Mouse (Mus musculus) gastrocnemius, adult 2 months (tissue): ENCODE results near the gene Arl11. TPM values are rescaled to one million over a fixed set of nuclear protein-coding genes. Genes with fewer than 3 reads are reported as not detected.
"Not testable (repeated sequence)": the region's sequence is repeated elsewhere in the genome, so short reads cannot be mapped to it uniquely, and the experiment has no call there.

Source experiments
- DNase-seq: peaks from one replicate; pipeline ENCODE4 v3.0.0; 2022
- H3K27ac ChIP-seq: fragments of 200-600 bp; 2 replicates; pipeline ENCODE4 v1.8.1; 2022; ENCODE audit warnings: mild to moderate bottlenecking
- H3K4me3 ChIP-seq: fragments of 200-600 bp; 2 replicates; pipeline ENCODE4 v1.8.1; 2022; ENCODE audit warnings: mild to moderate bottlenecking, moderate library complexity
- CTCF ChIP-seq: fragments of 200-600 bp; IDR thresholded peaks from 2 replicates; pipeline ENCODE4 v1.8.1; 2022; ENCODE audit warnings: antibody characterized with exemption, mild to moderate bottlenecking, moderate library complexity
- intact Hi-C: fragments of 180-260 bp; cut with DNase I; formaldehyde crosslinking; loops from one replicate; pipeline ENCODE4 v1.15.1; 2025
- total RNA-seq, 2 experiments: library from RNA; stranded (reverse); gene quantifications; 2 replicates each; pipeline ENCODE4 v1.2.3; 2021

The Arl11 gene
- total RNA-seq, 2 experiments from 2014 or later, result 0.54 to 0.56 TPM

- DNase-seq, result no peak
- intact Hi-C loops, result no loop called here
- Histone ChIP-seq H3K27ac (no peak overlapping the region), H3K4me3 (no peak overlapping the region)
- TF ChIP-seq CTCF, result no peak
Measured at GRCm38 (mm10) chr14:61303969-61304609, 5.5 kb upstream of the Arl11 start.

GRCm38 (mm10) chr14:61310036-61310772 is 651 bp downstream of the Arl11 start:
- TF ChIP-seq CTCF, result no peak
- H3K27ac ChIP-seq, result no peak overlapping the region
- H3K4me3 ChIP-seq, result peak overlapping the region; percentile 32; the same call in 1 of the 2 replicates
- intact Hi-C loops, result no loop called here
- DNase-seq, result no peak

GRCm38 (mm10) chr14:61310963-61311362 is 1.4 kb downstream of the Arl11 start:
- DNase-seq, result peak; percentile 43
- no peak for TF ChIP-seq CTCF
- Histone ChIP-seq H3K27ac (no peak overlapping the region), H3K4me3 (no peak overlapping the region)
- intact Hi-C loops, result no loop called here

GRCm38 (mm10) chr14:61316861-61317260 is 7.3 kb downstream of the Arl11 start:
- peak; percentile 75 for TF ChIP-seq CTCF
- peak; percentile 62 for DNase-seq
- intact Hi-C loops, result no loop called here
- Histone ChIP-seq H3K27ac (no peak overlapping the region), H3K4me3 (no peak overlapping the region)

DNA sequence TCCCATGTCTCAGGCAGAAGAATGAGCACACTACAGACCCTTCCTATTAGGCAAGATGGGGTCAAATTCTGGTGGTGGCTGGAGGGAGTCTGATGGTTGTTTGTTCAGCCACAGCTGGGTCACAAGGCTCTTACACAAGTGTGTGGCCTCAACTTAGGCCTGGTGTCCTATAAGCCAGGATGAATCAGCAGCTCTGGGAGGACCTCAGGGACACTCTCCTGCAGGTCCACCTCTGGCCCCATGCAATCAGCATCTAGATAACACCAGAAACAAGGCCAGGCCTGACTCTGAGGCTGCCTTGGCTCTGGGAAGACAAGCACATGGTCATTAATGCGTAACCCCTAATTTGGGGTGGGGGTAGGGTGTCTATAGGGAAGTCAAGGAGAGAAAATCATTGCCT is 11.2 kb downstream of the Arl11 start:
- TF ChIP-seq CTCF, result no peak
- H3K27ac ChIP-seq, result no peak overlapping the region
- DNase-seq, result no peak
- intact Hi-C loops, result no loop called here
- no peak overlapping the region for H3K4me3 ChIP-seq

DNA sequence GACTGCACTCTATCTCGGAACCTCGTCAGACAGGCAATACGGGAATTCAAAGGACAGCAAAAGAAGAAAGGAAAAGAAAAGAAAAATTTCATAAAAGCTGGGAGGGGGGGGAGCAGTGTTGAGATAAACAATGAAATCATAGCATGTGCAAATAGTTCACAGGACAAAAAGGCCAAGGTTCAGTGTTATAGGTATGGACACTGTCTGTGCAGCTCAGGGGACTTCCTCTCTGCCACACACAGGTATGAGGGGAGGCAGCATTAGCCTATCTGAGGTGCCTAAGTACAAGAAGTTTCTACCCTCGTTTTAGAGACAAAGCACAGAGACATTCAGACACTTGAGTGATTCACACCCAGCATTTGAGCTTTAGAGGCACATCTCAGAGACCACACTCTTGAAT is 11.6 kb downstream of the Arl11 start:
- Histone ChIP-seq H3K4me3 (no peak overlapping the region), H3K27ac (no peak overlapping the region)
- no peak for DNase-seq
- intact Hi-C loops, result no loop called here
- no peak for TF ChIP-seq CTCF

GRCm38 (mm10) chr14:61322740-61323139 is 13.2 kb downstream of the Arl11 start:
- intact Hi-C loops, result no loop called here
- no peak for DNase-seq
- TF ChIP-seq CTCF, result no peak

DNA sequence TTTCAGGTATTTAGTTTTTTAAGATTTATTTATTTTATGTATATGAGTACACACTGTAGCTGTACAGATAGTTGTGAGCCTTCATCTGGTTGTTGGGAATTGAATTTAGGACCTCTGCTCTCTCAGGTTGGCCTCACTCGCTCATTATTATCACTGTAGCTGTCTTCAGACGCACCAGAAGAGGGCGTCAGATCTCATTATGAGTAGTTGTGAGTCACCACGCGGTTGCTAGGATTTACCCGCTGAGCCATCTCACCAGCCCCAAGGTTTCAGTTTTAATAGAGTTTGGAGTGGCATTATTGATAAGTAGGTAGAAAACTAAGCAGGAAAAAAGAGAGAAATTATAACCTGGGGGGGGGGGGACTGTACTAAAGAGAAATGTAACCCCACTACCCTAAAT is 17.5 kb downstream of the Arl11 start:
- intact Hi-C loops, result not testable (repeated sequence)
- peak; percentile 59 for TF ChIP-seq CTCF
- DNase-seq, result peak; percentile 39
- Histone ChIP-seq H3K4me3 (peak overlapping the region; percentile 60), H3K27ac (peak overlapping the region; percentile 92)

More at GRCm38 (mm10) chr14:61322740-61323139, 13.2 kb downstream of the Arl11 start:
- Histone ChIP-seq H3K27ac (no peak overlapping the region), H3K4me3 (no peak overlapping the region)

DNA sequence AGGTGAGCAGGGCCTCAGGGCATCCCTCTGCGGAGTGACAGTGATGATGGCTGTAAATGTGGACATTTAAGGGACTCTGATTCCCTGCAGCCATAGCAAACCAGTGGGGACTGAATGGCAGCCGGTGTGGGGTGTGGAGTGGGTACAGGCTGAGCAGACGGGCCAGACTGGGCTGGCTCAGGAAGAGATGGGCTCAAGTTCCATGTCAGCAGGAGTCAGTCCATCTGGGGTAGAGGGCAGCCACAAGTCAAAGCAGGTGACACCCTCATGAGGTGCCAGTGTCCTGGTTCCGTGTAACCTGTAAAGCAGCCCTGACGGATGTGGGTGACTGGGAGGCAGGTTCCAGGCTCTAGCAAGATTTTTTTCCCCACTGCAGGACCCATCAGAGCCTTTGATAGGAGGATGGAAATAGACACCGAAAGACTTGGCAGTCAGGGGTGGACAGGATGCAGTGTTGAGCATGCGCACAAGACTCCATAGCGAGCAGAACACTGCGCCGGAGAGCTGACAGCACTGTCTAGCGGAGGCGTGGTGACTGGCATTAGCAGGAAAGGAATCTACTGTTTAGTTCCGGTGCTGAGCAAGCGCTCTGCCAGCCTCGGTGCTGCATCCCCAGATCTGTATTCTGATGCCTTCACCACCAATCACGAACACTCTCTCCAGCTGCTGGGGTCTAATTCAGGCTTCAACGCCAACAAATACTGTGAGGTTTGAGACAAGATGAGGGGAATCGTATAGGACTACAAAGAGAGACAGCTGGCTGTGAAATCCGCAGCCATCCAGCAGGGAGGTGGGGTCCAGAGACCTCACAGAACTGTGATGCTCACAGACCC is 18.3 kb downstream of the Arl11 start:
- DNase-seq, result peak; percentile 87
- H3K4me3 ChIP-seq, result peak overlapping the region; percentile 60
- peak overlapping the region; percentile 92 for H3K27ac ChIP-seq
- peak; percentile 7; the same call in 1 of the 2 replicates for TF ChIP-seq CTCF
- intact Hi-C loops, result no loop called here

DNA sequence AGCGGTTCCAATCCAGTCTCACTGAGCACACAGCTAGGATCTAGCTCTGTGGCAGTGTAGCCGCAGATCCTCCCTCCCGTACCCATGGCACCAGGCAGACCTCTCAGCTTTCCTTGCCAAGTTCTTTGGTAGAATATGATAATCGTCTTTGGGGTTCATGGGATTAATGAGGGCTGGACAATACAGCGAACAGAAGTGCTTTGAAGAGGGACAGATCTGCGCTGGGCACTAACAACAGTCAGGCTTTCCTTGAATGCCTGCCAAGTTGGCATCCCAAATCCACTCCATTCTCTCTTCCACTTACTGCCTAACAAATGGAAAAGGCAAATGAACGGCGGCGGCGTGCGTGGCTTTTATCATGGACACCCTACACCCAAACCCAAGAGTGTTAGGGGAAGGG is 21.0 kb downstream of the Arl11 start:
- Histone ChIP-seq H3K4me3 (peak overlapping the region; percentile 62), H3K27ac (peak overlapping the region; percentile 96)
- intact Hi-C loops, result loop anchor here (5.0 kb wide), 1 partner anchor 227 kb away; the partner anchor contains the start of gene Spryd7
- peak; percentile 29 for DNase-seq
- TF ChIP-seq CTCF, result no peak

DNA sequence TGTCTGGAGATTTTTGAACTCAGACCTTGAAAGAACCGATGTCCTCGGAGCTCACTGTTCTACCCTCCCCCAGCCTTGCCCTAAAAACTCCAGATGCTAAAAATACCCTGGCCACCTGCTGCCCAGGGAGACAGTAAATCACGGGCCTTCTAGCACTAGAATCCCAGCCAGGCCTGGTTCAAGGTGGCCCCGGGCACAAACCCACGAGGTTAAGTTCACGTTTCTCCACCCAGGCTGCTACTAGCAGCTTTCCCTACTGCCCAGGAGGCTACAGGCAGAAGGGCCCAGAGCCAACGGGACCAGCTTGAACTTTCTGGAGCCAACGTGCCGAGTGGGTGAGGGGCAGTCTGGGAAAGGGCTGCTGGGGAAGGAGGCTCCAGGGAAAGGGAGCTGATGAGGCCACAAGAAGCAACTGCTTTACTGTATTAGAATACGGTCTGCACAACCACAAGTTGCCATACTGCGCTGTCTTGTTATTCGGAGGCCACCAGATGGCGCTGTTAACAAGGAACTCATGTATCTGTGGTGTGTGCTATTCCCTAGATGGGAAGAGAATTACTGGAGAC is 21.5 kb downstream of the Arl11 start:
- H3K4me3 ChIP-seq, result peak overlapping the region; percentile 62
- DNase-seq, result peak; percentile 89
- intact Hi-C loops, result loop anchor here (1.0 to 5.0 kb wide), 2 partner anchors 167 to 226 kb away; partner anchors contain the start of gene Spryd7
- peak overlapping the region; percentile 96 for H3K27ac ChIP-seq
- TF ChIP-seq CTCF, result peak; percentile 84

- H3K27ac ChIP-seq, result peak overlapping the region; percentile 77
- DNase-seq, result peak; percentile 51
- no peak for TF ChIP-seq CTCF
- no peak overlapping the region for H3K4me3 ChIP-seq
- intact Hi-C loops, result no loop called here
Measured at GRCm38 (mm10) chr14:61339381-61339780, 29.8 kb downstream of the Arl11 start.
